Mouse (Mus musculus) yolk sac, embryonic 10.5 days (tissue): ENCODE data around the gene Gm3512.
"Not testable (repeated sequence)": the region's sequence is repeated elsewhere in the genome, so short reads cannot be mapped to it uniquely, and the experiment has no call there.

Experiments
- DNase-seq: peaks from one replicate; pipeline ENCODE4 v3.0.0-alpha.2; 2017; ENCODE audit warnings: low spot score

The Gm3512 gene

DNA sequence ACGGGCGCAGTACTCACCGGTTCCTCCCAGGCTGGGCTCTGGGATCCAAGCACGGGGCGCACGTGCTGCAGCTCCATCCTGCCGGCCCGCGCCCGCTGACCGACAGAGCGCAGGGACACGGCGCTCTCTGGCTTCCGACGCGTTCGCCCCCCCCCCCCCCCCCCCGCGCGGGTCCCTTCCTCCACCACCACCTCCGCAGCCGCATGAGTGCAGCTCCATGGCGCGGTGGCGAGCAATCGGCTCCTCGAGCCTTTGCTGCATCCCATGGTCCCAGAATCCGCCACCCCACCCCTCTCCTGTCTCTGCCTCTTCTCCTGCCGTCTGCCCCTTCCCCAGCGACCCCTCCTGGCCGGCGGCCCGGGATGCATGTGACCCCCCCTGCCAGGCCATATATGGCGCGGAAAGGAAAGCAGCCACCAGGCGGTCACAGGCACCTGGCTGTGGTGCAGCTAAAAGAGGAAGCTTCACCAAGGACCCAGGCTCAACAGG, at the start of gene Gm3512:
Gm3512 (minus strand) TSS at position 51 of the 489 bp plus-strand sequence.
- not testable (repeated sequence) for DNase-seq

DNA sequence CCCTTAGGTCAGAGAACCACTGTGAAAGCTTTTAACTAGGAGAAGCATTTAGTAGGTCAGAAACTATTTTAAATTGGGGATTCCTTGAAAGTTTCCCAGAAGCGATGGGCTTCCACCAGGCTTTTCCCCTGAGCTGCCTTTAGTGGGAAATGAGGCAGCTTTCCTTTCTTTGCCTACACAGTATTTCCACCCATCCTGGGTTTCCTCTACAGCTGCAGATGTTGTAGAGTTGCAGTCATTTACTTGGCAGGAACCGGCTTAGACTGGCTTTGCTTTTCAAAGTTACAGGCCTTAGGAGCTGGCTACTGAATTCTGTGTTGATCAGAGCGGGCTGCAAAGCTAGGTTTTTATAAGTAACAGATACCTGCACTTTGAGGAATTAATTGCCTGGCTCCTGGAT, 25.7 kb upstream of the Gm3512 start:
- not testable (repeated sequence) for DNase-seq

GRCm38 (mm10) chr14:7194440-7194839, 20.1 kb upstream of the Gm3512 start, which contains the start of gene Gm16434:
Gene Gm16434, minus strand, starts transcription at chr14:7194540.
- DNase-seq, result not testable (repeated sequence)

DNA sequence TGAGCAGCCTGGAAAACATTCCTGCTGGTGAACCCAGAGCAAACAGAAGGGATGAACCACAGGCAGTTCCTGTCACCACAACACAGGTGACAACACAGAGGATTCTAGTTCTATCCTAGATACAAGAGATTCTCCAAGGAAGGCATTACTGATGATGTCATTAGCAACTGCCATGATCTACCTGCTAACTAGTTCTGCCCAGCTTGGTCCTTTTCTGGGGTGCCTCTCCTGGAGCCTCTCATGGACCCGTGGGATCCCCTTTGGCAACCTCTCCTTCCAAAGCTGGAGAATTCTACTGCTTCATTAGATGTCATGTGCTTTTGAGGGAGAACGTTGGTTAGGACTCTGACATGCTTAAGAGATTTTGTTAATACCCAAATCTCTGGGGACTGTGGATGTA, 49.0 kb downstream of the Gm3512 start, which contains the start of gene Gm6676:
Gm6676 (minus strand) TSS at position 101 of the 400 bp plus-strand sequence.
- not testable (repeated sequence) for DNase-seq

GRCm38 (mm10) chr14:7105124-7105802, 69.1 kb downstream of the Gm3512 start:
- DNase-seq, result peak; percentile 11
